In genomic region chr7:113095092-113095491, GRCm38 (mm10) we compare ENCODE assay signal across 35 mouse cellular contexts.
"Had no signal": no experiment of that assay in that cellular context is flagged by ENCODE, and none has a peak within 500 bp of the region (broad histone marks: within the 10 kb centered on the region; RNA-seq: fewer than 3 reads in every experiment).

No protein-coding gene starts in this region.

- DNase-seq: heart, postnatal 10 days; heart, postnatal 14 days; heart, postnatal 36 days; heart, postnatal 4 days; kidney, adult 11 months; kidney, adult 18-20 months; kidney, adult 2 months; kidney, adult 8-10 months; kidney, adult 9 months; kidney, postnatal 10 days; kidney, postnatal 14 days; kidney, postnatal 25 days; kidney, postnatal 36 days; kidney, postnatal 4 days; layer of hippocampus, adult 9-11 months; layer of hippocampus, postnatal 36 days had no signal

- H3K27me3 ChIP-seq: heart, embryonic 12.5 days; heart, embryonic 13.5 days; hindbrain, embryonic 12.5 days; hindbrain, embryonic 13.5 days; hindbrain, embryonic 15.5 days; intestine, embryonic 15.5 days; kidney, embryonic 15.5 days had no signal

- ATAC-seq: hindbrain, embryonic 16.5 days; hindbrain, postnatal 0 days; inflammation-experienced regulatory T-cells, adult 6 months; intestine, embryonic 15.5 days; intestine, embryonic 16.5 days; intestine, postnatal 0 days had no signal

- H3K36me3 ChIP-seq: heart, embryonic 12.5 days; heart, embryonic 13.5 days; heart, embryonic 15.5 days; hindbrain, embryonic 10.5 days; hindbrain, embryonic 12.5 days; hindbrain, embryonic 13.5 days; hindbrain, embryonic 15.5 days; intestine, embryonic 15.5 days; kidney, embryonic 15.5 days had no signal

- H3K4me1 ChIP-seq: heart, embryonic 13.5 days; heart, embryonic 15.5 days; hindbrain, embryonic 12.5 days; hindbrain, embryonic 13.5 days; hindbrain, embryonic 15.5 days; intestine, embryonic 15.5 days; kidney, embryonic 15.5 days had no signal

- H3K4me2 ChIP-seq: heart, embryonic 11.5 days; heart, embryonic 12.5 days; heart, embryonic 13.5 days; heart, embryonic 15.5 days; hindbrain, embryonic 12.5 days; hindbrain, embryonic 13.5 days; hindbrain, embryonic 14.5 days; hindbrain, embryonic 15.5 days; intestine, embryonic 15.5 days; kidney, embryonic 15.5 days had no signal

- H3K27ac ChIP-seq: heart, embryonic 13.5 days; heart, embryonic 15.5 days; hindbrain, embryonic 10.5 days; hindbrain, embryonic 12.5 days; hindbrain, embryonic 13.5 days; hindbrain, embryonic 14.5 days; hindbrain, embryonic 15.5 days; hindbrain, postnatal 0 days; intestine, embryonic 15.5 days; kidney, embryonic 15.5 days; kidney, postnatal 0 days; layer of hippocampus, adult 2 months; left cerebral cortex, adult 2 months had no signal

- H3K4me3 ChIP-seq: heart, embryonic 12.5 days; heart, embryonic 13.5 days; heart, embryonic 15.5 days; hindbrain, embryonic 10.5 days; hindbrain, embryonic 12.5 days; hindbrain, embryonic 13.5 days; hindbrain, embryonic 15.5 days; intestine, embryonic 15.5 days; kidney, embryonic 15.5 days; layer of hippocampus, adult 2 months; left cerebral cortex, adult 2 months had no signal

- H3K9ac ChIP-seq: heart, embryonic 12.5 days; heart, embryonic 13.5 days; heart, embryonic 15.5 days; hindbrain, embryonic 12.5 days; hindbrain, embryonic 13.5 days; hindbrain, embryonic 14.5 days; hindbrain, embryonic 15.5 days; intestine, embryonic 15.5 days; kidney, embryonic 15.5 days had no signal

- H3K9me3 ChIP-seq: heart, embryonic 12.5 days; heart, embryonic 13.5 days; heart, embryonic 15.5 days; hindbrain, embryonic 10.5 days; hindbrain, embryonic 12.5 days; hindbrain, embryonic 13.5 days; hindbrain, embryonic 15.5 days; intestine, embryonic 15.5 days; kidney, embryonic 15.5 days had no signal
